Mouse (Mus musculus): ENCODE data around the gene Letm1.

Gene Letm1

GRCm38 (mm10) chr5:33782345-33782998 is at the start of gene Letm1:
TSS of gene Letm1 (minus strand) at chr5:33782817.
- in situ Hi-C loops (cut with MboI, MseI), result no loop called here

- in situ Hi-C loops (cut with MboI, MseI), result no loop called here
These were observed 48.2 kb upstream of the Letm1 start for GRCm38 (mm10) chr5:33830832-33831231.

- in situ Hi-C loops (cut with MboI, MseI), result no loop called here
These were observed 47.3 kb upstream of the Letm1 start for GRCm38 (mm10) chr5:33829958-33830357.

- in situ Hi-C loops (cut with MboI, MseI), result no loop called here
These were observed 45.5 kb upstream of the Letm1 start for GRCm38 (mm10) chr5:33828107-33828506.

GRCm38 (mm10) chr5:33826001-33826400 is 43.4 kb upstream of the Letm1 start:
- in situ Hi-C loops (cut with MboI, MseI), result no loop called here

- in situ Hi-C loops (cut with MboI, MseI), result no loop called here
These were observed 39.8 kb upstream of the Letm1 start for GRCm38 (mm10) chr5:33822456-33822855.

GRCm38 (mm10) chr5:33821901-33822427 is 39.3 kb upstream of the Letm1 start:
- in situ Hi-C loops (cut with MboI, MseI), result no loop called here

- in situ Hi-C loops (cut with MboI, MseI), result no loop called here
These were observed 38.4 kb upstream of the Letm1 start for GRCm38 (mm10) chr5:33820733-33821621.

GRCm38 (mm10) chr5:33819876-33820732 is 37.5 kb upstream of the Letm1 start, which contains the start of gene Nsd2:
TSS of gene Nsd2 (plus strand) at chr5:33820725.
- in situ Hi-C loops (cut with MboI, MseI), result no loop called here

- in situ Hi-C loops (cut with MboI, MseI), result no loop called here
These were observed 36.7 kb upstream of the Letm1 start for GRCm38 (mm10) chr5:33819141-33819875.

GRCm38 (mm10) chr5:33818104-33818503 is 35.5 kb upstream of the Letm1 start:
- in situ Hi-C loops (cut with MboI, MseI), result no loop called here

GRCm38 (mm10) chr5:33816008-33816725 is 33.5 kb upstream of the Letm1 start:
- in situ Hi-C loops (cut with MboI, MseI), result no loop called here

- in situ Hi-C loops (cut with MboI, MseI), result no loop called here
These were observed 28.9 kb upstream of the Letm1 start for GRCm38 (mm10) chr5:33811519-33811918.

- in situ Hi-C loops (cut with MboI, MseI), result no loop called here
These were observed 20.7 kb upstream of the Letm1 start for GRCm38 (mm10) chr5:33803337-33803736.

GRCm38 (mm10) chr5:33791912-33792643 is 9.5 kb upstream of the Letm1 start:
- in situ Hi-C loops (cut with MboI, MseI), result no loop called here

GRCm38 (mm10) chr5:33782999-33783390 is 378 bp upstream of the Letm1 start:
- in situ Hi-C loops (cut with MboI, MseI), result no loop called here

GRCm38 (mm10) chr5:33781964-33782344 is 663 bp downstream of the Letm1 start:
- in situ Hi-C loops (cut with MboI, MseI), result no loop called here

GRCm38 (mm10) chr5:33777195-33777594 is 5.4 kb downstream of the Letm1 start:
- in situ Hi-C loops (cut with MboI, MseI), result no loop called here

- in situ Hi-C loops (cut with MboI, MseI), result loop anchor here (25.0 kb wide), 1 partner anchor 1519 kb away; no protein-coding TSS in a partner anchor
These were observed 39.1 kb downstream of the Letm1 start for GRCm38 (mm10) chr5:33743481-33743880.

Measured in regulatory T cell (primary cell).